Mouse (Mus musculus): Measurements from ENCODE around the gene Ptpro.

Ptpro gene

GRCm38 (mm10) chr6:137252194-137252886, at the start of gene Ptpro:
Gene Ptpro (plus strand): TSS chr6:137252319.
- no peak for DNase-seq (ENCODE audit: low spot score)

- no peak for DNase-seq (ENCODE audit: low spot score)
Measured at GRCm38 (mm10) chr6:137202661-137203060, 49.5 kb upstream of the Ptpro start.

- no peak for DNase-seq (ENCODE audit: low spot score)
Measured at GRCm38 (mm10) chr6:137205662-137206400, 46.3 kb upstream of the Ptpro start.

GRCm38 (mm10) chr6:137207126-137207525, 45.0 kb upstream of the Ptpro start:
- no peak for DNase-seq (ENCODE audit: low spot score)

GRCm38 (mm10) chr6:137209992-137210391, 42.1 kb upstream of the Ptpro start:
- no peak for DNase-seq (ENCODE audit: low spot score)

- DNase-seq (ENCODE audit: low spot score): no peak
Measured at GRCm38 (mm10) chr6:137210991-137211390, 41.1 kb upstream of the Ptpro start.

GRCm38 (mm10) chr6:137211441-137211840, 40.7 kb upstream of the Ptpro start:
- no peak for DNase-seq (ENCODE audit: low spot score)

- no peak for DNase-seq (ENCODE audit: low spot score)
Measured at GRCm38 (mm10) chr6:137217841-137218463, 34.2 kb upstream of the Ptpro start.

GRCm38 (mm10) chr6:137252887-137253242, 746 bp downstream of the Ptpro start:
- DNase-seq (ENCODE audit: low spot score): no peak

GRCm38 (mm10) chr6:137253415-137253814, 1.3 kb downstream of the Ptpro start:
- DNase-seq (ENCODE audit: low spot score): no peak

GRCm38 (mm10) chr6:137261033-137261432, 8.9 kb downstream of the Ptpro start:
- DNase-seq (ENCODE audit: low spot score): no peak

- DNase-seq (ENCODE audit: low spot score): no peak
Measured at GRCm38 (mm10) chr6:137262087-137262486, 10.0 kb downstream of the Ptpro start.

GRCm38 (mm10) chr6:137268019-137268418, 15.9 kb downstream of the Ptpro start:
- no peak for DNase-seq (ENCODE audit: low spot score)

GRCm38 (mm10) chr6:137268592-137268991, 16.5 kb downstream of the Ptpro start:
- DNase-seq (ENCODE audit: low spot score): no peak

- no peak for DNase-seq (ENCODE audit: low spot score)
Measured at GRCm38 (mm10) chr6:137272513-137272912, 20.4 kb downstream of the Ptpro start.

GRCm38 (mm10) chr6:137277587-137277994, 25.5 kb downstream of the Ptpro start:
- no peak for DNase-seq (ENCODE audit: low spot score)

- DNase-seq (ENCODE audit: low spot score): no peak
Measured at GRCm38 (mm10) chr6:137279576-137279975, 27.5 kb downstream of the Ptpro start.

GRCm38 (mm10) chr6:137281541-137282049, 29.5 kb downstream of the Ptpro start:
- DNase-seq (ENCODE audit: low spot score): no peak

- DNase-seq (ENCODE audit: low spot score): no peak
Measured at GRCm38 (mm10) chr6:137282050-137282449, 29.9 kb downstream of the Ptpro start.

- DNase-seq (ENCODE audit: low spot score): no peak
Measured at GRCm38 (mm10) chr6:137286376-137286775, 34.3 kb downstream of the Ptpro start.

GRCm38 (mm10) chr6:137287788-137288187, 35.7 kb downstream of the Ptpro start:
- DNase-seq (ENCODE audit: low spot score): no peak

- no peak for DNase-seq (ENCODE audit: low spot score)
Measured at GRCm38 (mm10) chr6:137288264-137288663, 36.1 kb downstream of the Ptpro start.

- no peak for DNase-seq (ENCODE audit: low spot score)
Measured at GRCm38 (mm10) chr6:137292421-137292820, 40.3 kb downstream of the Ptpro start.
